Mouse (Mus musculus) midbrain, embryonic 11.5 days (tissue): ENCODE data around the gene Dnaaf1. TPM values are rescaled to one million over a fixed set of nuclear protein-coding genes. Genes with fewer than 3 reads are reported as not detected.
A peak's percentile ranks its signal among the peaks of the same experiment; 100 is the strongest.

ENCODE experiments used
- ATAC-seq: fragments of 200-750 bp; cut with Nextera tagmentation; 2 replicates; pipeline ENCODE4 v1.8.0; 2017; ENCODE audit warnings: moderate TSS enrichment, moderate library complexity; ENCODE audit not compliant: low FRiP score
- DNase-seq: peaks from one replicate; pipeline ENCODE4 v3.0.0; 2015; ENCODE audit warnings: low spot score; ENCODE audit errors: missing footprints
- H3K27ac ChIP-seq: fragments of 300-500 bp; sonication (generic); 2 replicates; pipeline ENCODE4 v1.5.1; 2014; ENCODE audit warnings: low read depth, low read length
- H3K27me3 ChIP-seq: fragments of 300-500 bp; sonication (generic); 2 replicates; pipeline ENCODE4 v1.6.1; 2014; ENCODE audit warnings: mild to moderate bottlenecking, low read length, moderate library complexity, mixed read lengths; ENCODE audit not compliant: control insufficient read depth, insufficient read depth
- H3K36me3 ChIP-seq: fragments of 300-500 bp; sonication (generic); 2 replicates; pipeline ENCODE4 v1.6.1; 2014; ENCODE audit warnings: mild to moderate bottlenecking, low read length, moderate library complexity, mixed read lengths; ENCODE audit not compliant: control insufficient read depth, insufficient read depth
- H3K4me1 ChIP-seq: fragments of 300-500 bp; sonication (generic); 2 replicates; pipeline ENCODE4 v1.6.1; 2014; ENCODE audit warnings: low read length; ENCODE audit not compliant: control insufficient read depth, insufficient read depth
- H3K4me2 ChIP-seq: fragments of 300-500 bp; sonication (generic); 2 replicates; pipeline ENCODE4 v1.6.1; 2014; ENCODE audit warnings: mild to moderate bottlenecking, moderate library complexity
- H3K4me3 ChIP-seq: fragments of 300-500 bp; sonication (generic); 2 replicates; pipeline ENCODE4 v1.5.1; 2014; ENCODE audit warnings: low read depth, low read length
- H3K9ac ChIP-seq: fragments of 300-500 bp; sonication (generic); 2 replicates; pipeline ENCODE4 v1.6.1; 2014; ENCODE audit warnings: low read length
- H3K9me3 ChIP-seq: fragments of 300-500 bp; sonication (generic); 2 replicates; pipeline ENCODE4 v1.6.1; 2016; ENCODE audit warnings: low read length; ENCODE audit not compliant: control insufficient read depth
- WGBS: fragments of 180-500 bp; shearing (Covaris S2); extraction: QIAGEN DNeasy Blood & Tissue Kit; methylation state at CpG from one replicate; pipeline ENCODE4 v1.1.7; 2014; 5-methylcytosine and 5-hydroxymethylcytosine counted together
- polyA plus RNA-seq: library from polyadenylated mRNA; unstranded; fragments of >200 nt; fragmentation: Nextera tagmentation; extraction: Ambion mirVana; gene quantifications from 2 replicates; pipeline ENCODE4 v1.2.1, GENCODE M21; 2014

Gene Dnaaf1
- polyA plus RNA-seq, 1 experiment from 2014 or later, result 0.19 TPM

DNA sequence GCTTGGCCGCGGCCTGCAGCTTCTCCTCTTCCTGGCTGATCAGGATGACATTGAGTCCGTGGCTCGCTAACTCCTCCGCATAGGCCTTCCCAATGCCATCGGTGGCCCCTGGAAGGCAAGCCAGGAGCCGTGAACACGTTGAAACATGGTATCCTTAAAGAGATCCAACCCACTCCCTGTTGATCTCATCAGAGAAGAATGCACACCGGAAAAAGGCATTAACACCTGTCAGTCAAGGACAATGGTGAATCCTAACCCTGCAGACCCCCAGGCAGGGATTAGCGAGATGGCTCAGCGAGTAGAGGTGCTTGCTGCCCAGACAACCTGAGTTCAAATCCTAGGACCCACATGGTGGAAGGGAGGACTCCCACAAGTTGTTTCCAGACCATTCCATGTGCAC, 8.7 kb upstream of the Dnaaf1 start:
- no peaks in the 10 kb centered on the region for H3K4me1 ChIP-seq
- DNase-seq (no peak), ATAC-seq (no peak)
- H3K4me2 ChIP-seq, result no peak overlapping the region
- 80% methylated on average over 11 of the region's 11 CpGs for WGBS
- H3K36me3 ChIP-seq, result peaks cover 15% of the 10 kb centered on the region
- H3K9me3 ChIP-seq, result no peaks in the 10 kb centered on the region
- no peak overlapping the region for H3K4me3 ChIP-seq
- no peak overlapping the region for H3K27ac ChIP-seq
- no peaks in the 10 kb centered on the region for H3K27me3 ChIP-seq
- no peak overlapping the region for H3K9ac ChIP-seq

DNA sequence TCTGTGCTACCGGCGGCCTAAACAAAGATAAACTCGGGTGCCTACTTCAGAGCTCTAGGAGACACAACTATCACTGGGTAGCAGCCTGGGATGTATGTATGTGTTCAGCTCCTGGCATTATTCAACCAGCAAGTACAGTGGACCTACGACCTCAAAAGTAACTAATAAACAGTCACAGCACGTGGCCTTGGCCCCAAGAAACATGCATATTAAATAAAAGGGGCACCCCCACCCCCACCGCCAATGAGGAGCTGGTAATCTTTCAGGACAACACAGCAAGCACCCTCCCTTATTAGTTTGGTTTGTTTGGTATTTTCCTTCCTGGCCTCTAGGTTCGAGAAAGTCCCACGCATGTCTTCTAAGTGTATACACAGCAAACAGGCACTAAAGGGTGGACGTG, 6.8 kb upstream of the Dnaaf1 start:
- no peak for DNase-seq
- no peak for ATAC-seq
- no peaks in the 10 kb centered on the region for H3K9me3 ChIP-seq
- no peak overlapping the region for H3K4me2 ChIP-seq
- H3K9ac ChIP-seq, result no peak overlapping the region
- H3K4me3 ChIP-seq, result no peak overlapping the region
- no peak overlapping the region for H3K27ac ChIP-seq
- peaks cover 11% of the 10 kb centered on the region for H3K36me3 ChIP-seq
- H3K4me1 ChIP-seq, result no peaks in the 10 kb centered on the region
- 90% methylated on average over 9 of the region's 9 CpGs for WGBS
- H3K27me3 ChIP-seq, result no peaks in the 10 kb centered on the region

DNA sequence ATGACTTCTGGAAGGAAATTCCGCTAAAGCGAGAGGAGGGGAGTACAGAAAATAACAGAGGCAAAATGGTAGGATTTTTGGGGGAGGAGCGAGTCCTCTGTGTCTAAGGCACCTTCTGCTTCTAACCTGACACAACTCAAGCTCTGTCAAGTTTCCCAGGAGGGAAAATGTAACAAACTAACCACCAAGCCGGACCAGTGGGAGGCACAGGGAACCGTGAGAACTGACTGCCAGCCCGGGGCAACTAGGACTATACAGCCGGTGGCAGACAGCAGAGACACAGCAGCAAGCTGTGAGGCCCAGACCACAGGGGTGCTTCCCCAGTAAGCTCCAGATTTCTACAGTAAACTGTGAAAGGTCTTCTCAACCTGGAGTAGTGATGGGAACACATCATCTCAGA, 6.1 kb upstream of the Dnaaf1 start:
- Histone ChIP-seq H3K9ac (no peak overlapping the region), H3K27me3 (no peaks in the 10 kb centered on the region), H3K9me3 (no peaks in the 10 kb centered on the region), H3K4me1 (peaks cover 3% of the 10 kb centered on the region), H3K4me2 (no peak overlapping the region), H3K36me3 (peaks cover 8% of the 10 kb centered on the region), H3K27ac (no peak overlapping the region), H3K4me3 (no peak overlapping the region)
- ATAC-seq, result no peak
- WGBS, result 60% methylated on average over 7 of the region's 7 CpGs
- DNase-seq, result peak; percentile 53

- DNase-seq, result no peak
- H3K36me3 ChIP-seq, result peaks cover 6% of the 10 kb centered on the region
- H3K9ac ChIP-seq, result no peak overlapping the region
- no peak overlapping the region for H3K4me3 ChIP-seq
- H3K27me3 ChIP-seq, result no peaks in the 10 kb centered on the region
- H3K27ac ChIP-seq, result no peak overlapping the region
- H3K9me3 ChIP-seq, result no peaks in the 10 kb centered on the region
- no peak overlapping the region for H3K4me2 ChIP-seq
- peaks cover 7% of the 10 kb centered on the region for H3K4me1 ChIP-seq
- WGBS, result 31% methylated on average over 4 of the region's 4 CpGs
- no peak for ATAC-seq
Measured at GRCm38 (mm10) chr8:119569881-119570280, 5.2 kb upstream of the Dnaaf1 start.

- Histone ChIP-seq H3K27me3 (peaks cover 7% of the 10 kb centered on the region; the same call in 1 of the 2 replicates), H3K9ac (no peak overlapping the region), H3K36me3 (peaks cover 4% of the 10 kb centered on the region), H3K9me3 (no peaks in the 10 kb centered on the region), H3K4me2 (no peak overlapping the region), H3K4me1 (peaks cover 11% of the 10 kb centered on the region), H3K27ac (no peak overlapping the region), H3K4me3 (no peak overlapping the region)
- WGBS, result 91% methylated on average over 6 of the region's 6 CpGs
- no peak for ATAC-seq
- no peak for DNase-seq
Measured at GRCm38 (mm10) chr8:119571135-119571534, 3.9 kb upstream of the Dnaaf1 start.

GRCm38 (mm10) chr8:119572411-119572810, 2.6 kb upstream of the Dnaaf1 start:
- Histone ChIP-seq H3K4me1 (peaks cover 11% of the 10 kb centered on the region), H3K27me3 (peaks cover 7% of the 10 kb centered on the region; the same call in 1 of the 2 replicates), H3K4me2 (no peak overlapping the region), H3K9ac (no peak overlapping the region), H3K4me3 (no peak overlapping the region), H3K36me3 (peaks cover 4% of the 10 kb centered on the region), H3K9me3 (no peaks in the 10 kb centered on the region), H3K27ac (no peak overlapping the region)
- DNase-seq (peak; percentile 19), ATAC-seq (no peak)
- 95% methylated on average over 4 of the region's 4 CpGs for WGBS

DNA sequence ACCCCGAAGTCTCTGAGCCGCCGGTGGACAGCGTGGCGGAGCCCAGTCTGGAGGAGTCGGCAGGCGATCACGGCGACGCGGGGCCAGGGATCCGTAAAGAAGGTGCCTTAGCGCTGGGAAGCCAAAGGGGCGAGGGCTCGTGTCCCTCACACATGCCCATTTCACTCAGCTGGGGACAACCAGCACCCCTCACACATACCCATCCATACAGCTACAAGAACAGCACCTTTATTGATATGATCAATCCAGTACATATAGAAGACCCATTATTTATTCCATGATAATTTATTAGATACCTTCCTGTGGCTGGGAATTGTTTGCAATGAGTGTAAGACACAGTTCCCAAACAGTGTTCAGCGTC, 311 bp downstream of the Dnaaf1 start:
- 2% methylated on average over 16 of the region's 16 CpGs for WGBS
- Histone ChIP-seq H3K9ac (peak overlapping the region; percentile 90; the same call in 1 of the 2 replicates), H3K36me3 (no peaks in the 10 kb centered on the region), H3K9me3 (no peaks in the 10 kb centered on the region), H3K27ac (no peak overlapping the region), H3K27me3 (peaks cover 7% of the 10 kb centered on the region; the same call in 1 of the 2 replicates), H3K4me1 (peaks cover 11% of the 10 kb centered on the region), H3K4me2 (peak overlapping the region; percentile 80), H3K4me3 (peak overlapping the region; percentile 91)
- ATAC-seq (no peak), DNase-seq (no peak)

GRCm38 (mm10) chr8:119579096-119579495, 4.1 kb downstream of the Dnaaf1 start:
- Histone ChIP-seq H3K4me2 (no peak overlapping the region), H3K36me3 (no peaks in the 10 kb centered on the region), H3K9ac (no peak overlapping the region), H3K27me3 (peaks cover 7% of the 10 kb centered on the region; the same call in 1 of the 2 replicates), H3K27ac (no peak overlapping the region), H3K9me3 (no peaks in the 10 kb centered on the region), H3K4me3 (no peak overlapping the region), H3K4me1 (peaks cover 6% of the 10 kb centered on the region)
- 48% methylated on average over 13 of the region's 13 CpGs for WGBS
- DNase-seq (peak; percentile 59), ATAC-seq (no peak)

DNA sequence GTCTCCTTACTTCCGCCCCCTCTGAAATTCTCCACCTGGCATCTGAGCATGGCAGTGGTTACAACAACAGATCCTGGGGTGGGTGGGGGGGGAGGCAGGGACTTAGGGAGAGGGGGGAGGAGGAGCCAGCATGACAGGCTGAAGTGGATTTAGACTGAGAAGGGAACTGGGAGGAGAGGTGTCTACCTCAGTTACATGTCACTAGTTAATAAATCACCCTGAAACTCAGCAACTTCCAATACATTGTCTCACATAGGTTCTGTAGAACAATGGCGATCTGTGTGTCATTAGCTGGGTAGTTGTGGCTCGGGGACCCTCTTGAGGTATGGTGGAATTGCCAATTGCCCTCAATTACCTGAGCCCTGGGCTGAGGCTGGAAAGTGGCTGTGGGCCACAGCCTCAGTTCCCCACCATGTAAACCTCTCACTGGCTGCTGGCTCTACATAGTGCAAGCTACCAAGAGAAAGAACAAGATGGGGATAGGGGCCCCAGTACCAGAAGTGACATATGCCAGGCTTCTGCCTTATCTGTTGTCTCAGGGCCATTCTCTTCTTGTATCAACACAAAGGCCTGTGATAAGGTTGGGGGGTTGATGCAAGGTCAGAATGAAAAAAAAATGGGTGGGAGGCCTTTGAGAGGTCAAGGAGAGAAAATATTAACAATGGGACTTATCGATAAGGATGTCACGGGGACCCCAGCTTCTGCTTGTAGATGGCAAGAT, 5.6 kb downstream of the Dnaaf1 start:
- Histone ChIP-seq H3K9me3 (no peaks in the 10 kb centered on the region), H3K36me3 (no peaks in the 10 kb centered on the region), H3K27me3 (peaks cover 6% of the 10 kb centered on the region; the same call in 1 of the 2 replicates), H3K27ac (no peak overlapping the region), H3K4me1 (peaks cover under 1% of the 10 kb centered on the region; the same call in 1 of the 2 replicates), H3K4me3 (no peak overlapping the region), H3K4me2 (no peak overlapping the region), H3K9ac (no peak overlapping the region)
- ATAC-seq (no peak), DNase-seq (peak; percentile 26)
- 91% methylated on average over 5 of the region's 5 CpGs for WGBS
